Mouse (Mus musculus): ENCODE data around the gene Aif1.

- TF ChIP-seq CTCF (IDR thresholded peaks at IDR 0.05; ENCODE audit: control insufficient read depth, insufficient read depth, insufficient read length) (no peak), USF1 (IDR thresholded peaks at IDR 0.05; ENCODE audit: low read depth) (no peak), CEBPB (IDR thresholded peaks at IDR 0.05; ENCODE audit: low read depth) (no peak)
Observed at GRCm38 (mm10) chr17:35189186-35189585, 13.3 kb upstream of the Aif1 start.

Measured in C2C12 (cell line).